Mouse (Mus musculus) frontal cortex, adult 2 months (tissue): Measurements from ENCODE around the gene Golga5. TPM values are rescaled to one million over a fixed set of nuclear protein-coding genes. Genes with fewer than 3 reads are reported as not detected.
A peak's percentile ranks its signal among the peaks of the same experiment; 100 is the strongest.

ENCODE experiments used
- DNase-seq, 2 experiments: peaks; one replicate each; pipeline ENCODE4 v3.0.0; 2022; ENCODE audit warnings: low spot score in 1 of 2; ENCODE audit errors: extremely low spot score in 1 of 2
- polyA plus RNA-seq: library from polyadenylated mRNA; depleted of rRNA; stranded (reverse); fragments of >200 nt; gene quantifications from 2 replicates; pipeline ENCODE4 v1.2.3, GENCODE M21; 2012; rRNA removed

Golga5 gene
- 22.7 and 27.2 TPM in 2 replicates for polyA plus RNA-seq

GRCm38 (mm10) chr12:102468894-102469764 lies at the start of gene Golga5:
Golga5 (plus strand) TSS chr12:102469135.
- DNase-seq: peak; percentile 91 to 97

DNA sequence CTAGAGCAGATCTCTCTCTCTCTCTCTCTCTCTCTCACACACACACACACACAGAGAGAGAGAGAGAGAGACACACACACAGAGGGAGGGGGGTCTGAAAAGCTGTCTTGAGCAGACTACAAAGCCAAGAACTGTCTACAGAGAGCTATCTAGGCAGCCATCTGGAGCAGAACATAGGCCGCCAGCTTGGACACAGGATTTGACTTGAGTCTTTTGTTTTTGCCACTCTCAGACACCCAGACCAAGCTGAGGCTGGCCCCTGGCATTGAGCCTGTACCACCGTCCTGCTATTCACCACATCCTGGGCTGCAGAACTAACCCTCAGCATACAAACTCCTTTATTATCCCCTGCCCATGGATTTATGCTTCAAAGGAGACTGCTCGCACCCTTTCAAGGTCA lies 49.4 kb upstream of the Golga5 start:
- peak in 1 of 2 experiments; percentile 32 for DNase-seq

GRCm38 (mm10) chr12:102420168-102420890 lies 48.6 kb upstream of the Golga5 start:
- DNase-seq: no peak

DNA sequence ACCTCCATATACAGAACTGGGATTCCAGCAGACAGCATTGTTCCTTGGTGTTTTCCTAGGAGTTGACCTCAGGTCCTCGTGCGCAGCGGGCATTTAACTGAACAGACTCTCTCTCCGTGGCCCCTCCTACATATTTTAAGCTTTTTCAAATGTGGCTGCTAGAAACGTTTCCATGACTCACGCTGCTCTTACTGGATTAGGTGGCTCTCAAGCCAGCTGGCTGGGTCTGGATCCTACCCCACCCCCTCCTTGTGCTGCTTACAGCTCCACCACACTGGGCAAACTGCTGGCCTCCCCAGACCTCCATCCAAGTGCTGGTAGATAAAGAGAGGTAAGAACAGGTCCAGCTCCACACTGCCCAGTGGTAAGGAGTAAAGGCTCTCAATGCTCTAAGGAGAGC lies 46.9 kb upstream of the Golga5 start:
- peak in 1 of 2 experiments; percentile 72 for DNase-seq

- no peak for DNase-seq
These were observed 46.2 kb upstream of the Golga5 start for GRCm38 (mm10) chr12:102422623-102423320.

- DNase-seq: no peak
These were observed 45.3 kb upstream of the Golga5 start for GRCm38 (mm10) chr12:102423625-102424024.

DNA sequence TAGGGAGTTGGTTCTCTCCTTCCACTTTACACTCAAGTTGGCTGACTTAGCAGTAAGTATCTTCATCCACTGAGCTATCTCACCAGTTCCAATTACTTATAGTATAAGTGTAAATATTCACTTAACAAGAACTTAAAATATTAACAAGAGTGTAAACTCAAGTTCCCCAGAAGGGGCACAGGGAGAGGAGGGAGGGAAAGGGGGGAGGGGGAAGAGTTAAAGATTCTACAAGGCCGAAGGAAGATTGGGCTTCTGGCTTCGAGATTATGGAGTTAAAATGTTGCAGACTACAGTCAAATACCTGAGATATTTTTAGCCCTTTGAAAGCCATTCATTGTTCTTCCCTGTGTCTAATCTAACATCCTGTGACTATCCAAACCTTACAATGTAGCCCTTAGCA lies 44.5 kb upstream of the Golga5 start:
- no peak for DNase-seq

DNA sequence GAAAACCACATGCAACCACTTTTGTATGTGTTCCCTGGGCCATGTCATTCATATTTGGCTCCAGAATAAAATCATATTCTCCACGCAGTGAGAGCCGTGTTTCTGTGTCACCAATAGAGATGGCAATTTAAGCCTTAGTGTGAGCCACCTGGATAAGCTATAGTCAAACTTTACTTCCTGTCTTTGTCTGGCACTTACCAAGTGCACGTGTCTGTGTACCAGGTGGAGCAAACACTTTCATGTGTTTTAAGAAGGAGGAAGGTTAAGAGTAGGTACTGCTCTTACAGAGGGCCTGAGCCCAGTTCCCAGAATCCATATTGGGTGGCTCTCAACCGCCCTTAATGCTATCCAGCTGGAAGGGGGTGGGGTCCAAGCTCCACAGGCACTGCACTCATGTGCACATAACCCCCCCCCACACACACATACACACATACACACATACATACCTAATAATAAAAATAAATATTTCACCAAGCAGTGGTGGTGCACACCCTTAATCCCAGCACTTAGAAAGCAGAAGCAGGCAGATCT lies 43.8 kb upstream of the Golga5 start:
- no peak for DNase-seq

DNA sequence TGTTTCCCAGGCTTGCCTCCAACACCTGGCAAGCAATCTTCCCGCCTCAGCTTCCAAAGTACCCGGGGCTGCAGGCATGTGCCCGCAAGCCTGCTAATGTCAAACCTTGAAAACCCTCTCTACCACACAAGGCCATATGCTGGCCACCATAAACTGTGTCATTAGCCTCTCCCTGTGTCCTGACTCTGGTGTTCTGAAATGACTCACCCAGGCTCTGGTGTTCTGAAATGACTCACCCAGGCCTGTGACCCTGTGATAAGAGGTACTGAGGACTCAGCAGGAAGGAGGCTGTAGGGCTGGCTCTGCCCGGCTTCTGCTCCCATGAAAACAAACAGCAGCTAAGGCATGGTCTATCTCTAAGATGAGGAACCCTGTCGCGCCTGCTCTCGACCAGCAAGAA lies 42.6 kb upstream of the Golga5 start:
- no peak for DNase-seq

- DNase-seq: no peak
These were observed 39.3 kb upstream of the Golga5 start for GRCm38 (mm10) chr12:102429656-102430055.

DNA sequence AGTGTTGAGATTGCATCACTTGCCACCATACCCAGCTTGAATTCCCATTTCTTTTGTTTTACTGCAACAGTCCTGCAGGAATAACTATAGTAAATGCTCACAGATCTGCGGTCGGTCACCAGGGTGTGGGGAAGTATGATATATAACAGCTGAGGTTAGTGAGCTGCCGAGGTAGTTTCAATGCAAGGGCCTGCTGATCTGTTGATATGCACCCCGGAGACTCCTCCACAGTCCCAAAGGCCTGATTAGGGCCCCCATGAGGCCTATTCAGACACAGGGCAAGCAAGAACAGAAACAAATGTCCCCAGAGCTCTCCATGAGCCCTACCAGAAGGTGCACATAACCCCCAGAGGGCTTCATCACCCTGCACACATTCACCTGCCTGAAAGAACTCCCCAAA lies 38.7 kb upstream of the Golga5 start:
- DNase-seq: no peak

DNA sequence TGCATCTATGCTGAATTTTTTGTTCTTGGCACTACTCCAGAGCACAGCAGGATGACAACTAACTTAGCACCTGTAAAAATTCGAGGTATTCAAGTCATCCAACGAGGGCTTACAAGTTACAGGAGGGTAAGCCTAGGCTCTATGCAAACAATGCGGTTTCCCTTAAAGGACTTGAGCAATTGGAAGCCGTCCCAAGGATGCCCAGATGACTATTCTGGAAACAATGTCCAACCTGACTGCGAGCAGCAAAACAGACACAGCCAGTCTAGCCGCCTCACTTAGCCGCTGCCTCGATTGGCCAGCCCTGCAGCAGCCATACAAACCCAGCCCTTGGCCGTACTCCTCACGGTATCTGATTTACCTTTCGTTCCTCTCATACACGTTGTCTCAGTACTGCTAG lies 36.7 kb upstream of the Golga5 start:
- DNase-seq: no peak

GRCm38 (mm10) chr12:102434107-102434506 lies 34.8 kb upstream of the Golga5 start:
- no peak for DNase-seq

DNA sequence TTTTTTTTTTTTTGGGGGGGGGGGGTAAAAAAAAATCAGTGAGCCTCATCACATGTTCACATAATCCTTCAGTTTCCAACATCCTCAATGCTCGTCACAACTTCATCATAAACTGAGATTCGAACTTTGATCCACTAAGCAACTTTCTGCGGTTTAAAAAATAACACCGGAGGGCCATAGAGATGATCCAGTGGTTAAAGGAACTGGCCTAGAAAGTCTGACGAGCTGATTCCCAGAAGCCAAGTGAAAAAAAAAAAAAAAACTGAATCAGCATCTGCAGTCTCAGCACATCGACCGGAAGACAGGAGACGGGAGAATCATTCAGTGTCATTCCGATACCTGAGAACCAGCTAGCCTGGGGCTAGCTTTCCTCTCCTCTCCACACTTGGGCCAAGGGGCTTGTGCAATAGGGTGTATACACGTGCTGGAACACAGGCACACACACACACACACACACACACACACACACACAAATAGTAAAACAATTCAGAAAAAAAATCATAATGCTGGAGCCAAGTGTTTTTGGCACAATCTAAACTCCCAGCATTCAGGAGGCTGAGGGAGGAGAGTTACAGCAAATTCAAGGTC lies 31.9 kb upstream of the Golga5 start:
- DNase-seq: no peak

DNA sequence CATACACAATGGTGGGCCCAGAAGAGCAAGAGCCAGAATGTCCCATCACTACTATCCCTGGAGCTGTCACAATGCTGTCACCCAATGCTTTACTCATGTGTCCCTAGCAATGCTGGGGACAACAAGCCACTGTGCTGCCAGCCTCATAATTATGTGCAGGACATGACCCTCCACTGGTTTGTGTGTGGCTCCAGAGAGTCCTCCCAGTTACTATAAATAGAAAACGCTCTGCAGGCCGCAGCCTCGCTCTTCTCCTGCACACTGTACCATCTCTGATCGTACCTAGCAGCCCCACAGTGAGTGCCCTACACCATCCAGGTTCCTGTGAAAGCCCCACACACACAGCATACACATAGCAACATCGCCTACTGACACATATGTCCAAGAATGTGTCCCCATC lies 31.0 kb upstream of the Golga5 start:
- no peak for DNase-seq

DNA sequence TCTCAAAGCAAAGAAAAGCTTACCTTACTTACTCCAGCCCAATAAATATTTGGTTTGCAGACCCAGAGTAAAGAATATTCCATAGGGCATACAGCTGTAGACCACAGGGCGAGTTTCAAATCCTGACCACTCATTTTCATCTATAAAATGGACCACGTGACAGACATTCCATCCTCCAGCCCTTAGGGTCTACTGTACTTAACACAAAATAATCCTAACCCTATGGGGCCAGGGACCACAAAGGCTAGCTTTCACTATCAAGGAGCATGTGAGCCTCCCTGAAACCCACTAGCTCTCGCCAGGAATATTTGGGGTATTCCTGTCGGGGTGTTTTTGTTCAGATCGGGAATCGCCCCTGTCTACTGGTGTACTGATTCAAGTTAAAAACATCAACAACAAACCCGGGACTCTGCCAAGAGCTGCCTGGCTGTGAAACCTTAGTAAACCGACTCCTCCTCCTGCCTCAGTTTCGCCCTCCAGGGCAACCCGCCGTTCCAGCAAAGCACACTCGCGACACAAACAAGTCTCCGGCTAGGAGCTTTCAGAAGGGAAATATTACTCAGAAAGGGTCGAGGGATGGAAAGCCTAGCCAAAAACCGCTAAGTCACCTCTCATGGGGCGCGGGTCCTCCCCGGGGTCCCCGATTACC lies 29.8 kb upstream of the Golga5 start:
- DNase-seq: no peak

DNA sequence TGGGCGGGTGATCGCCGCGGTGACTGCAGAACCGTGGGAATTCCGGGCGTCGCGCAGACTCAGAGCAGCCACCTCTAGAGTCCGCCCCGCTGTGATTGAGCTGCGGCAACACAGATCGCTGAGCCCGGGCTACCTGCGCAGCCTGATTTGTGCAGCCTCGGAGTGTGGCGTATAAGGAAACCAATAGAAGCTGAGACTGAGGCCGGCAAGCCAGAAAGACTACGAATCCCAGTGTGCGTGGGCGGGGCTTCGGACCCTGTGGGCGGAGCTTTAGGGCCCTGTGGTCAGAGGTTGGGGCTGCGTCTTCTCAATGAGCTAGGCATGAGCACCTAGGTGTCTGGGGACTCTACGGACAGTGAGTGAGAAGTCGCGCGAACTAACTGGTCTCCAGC lies 29.3 kb upstream of the Golga5 start, which contains the start of gene Lgmn:
TSS of gene Lgmn (minus strand) at position 182 of the 392 bp plus-strand sequence.
- peak; percentile 98 to 100 for DNase-seq

GRCm38 (mm10) chr12:102440551-102440950 lies 28.4 kb upstream of the Golga5 start:
- no peak for DNase-seq

GRCm38 (mm10) chr12:102441141-102441540 lies 27.8 kb upstream of the Golga5 start:
- no peak for DNase-seq

- no peak for DNase-seq
These were observed 26.3 kb upstream of the Golga5 start for GRCm38 (mm10) chr12:102442639-102443038.
